Mouse (Mus musculus): ENCODE measurements at regions not wholly inside any gene's neighbourhood (a gene's known extent, or its start where the extent isn't known, plus 50 kb on each side); places are given as distances from the start of the nearest gene placed in this dataset.

DNA sequence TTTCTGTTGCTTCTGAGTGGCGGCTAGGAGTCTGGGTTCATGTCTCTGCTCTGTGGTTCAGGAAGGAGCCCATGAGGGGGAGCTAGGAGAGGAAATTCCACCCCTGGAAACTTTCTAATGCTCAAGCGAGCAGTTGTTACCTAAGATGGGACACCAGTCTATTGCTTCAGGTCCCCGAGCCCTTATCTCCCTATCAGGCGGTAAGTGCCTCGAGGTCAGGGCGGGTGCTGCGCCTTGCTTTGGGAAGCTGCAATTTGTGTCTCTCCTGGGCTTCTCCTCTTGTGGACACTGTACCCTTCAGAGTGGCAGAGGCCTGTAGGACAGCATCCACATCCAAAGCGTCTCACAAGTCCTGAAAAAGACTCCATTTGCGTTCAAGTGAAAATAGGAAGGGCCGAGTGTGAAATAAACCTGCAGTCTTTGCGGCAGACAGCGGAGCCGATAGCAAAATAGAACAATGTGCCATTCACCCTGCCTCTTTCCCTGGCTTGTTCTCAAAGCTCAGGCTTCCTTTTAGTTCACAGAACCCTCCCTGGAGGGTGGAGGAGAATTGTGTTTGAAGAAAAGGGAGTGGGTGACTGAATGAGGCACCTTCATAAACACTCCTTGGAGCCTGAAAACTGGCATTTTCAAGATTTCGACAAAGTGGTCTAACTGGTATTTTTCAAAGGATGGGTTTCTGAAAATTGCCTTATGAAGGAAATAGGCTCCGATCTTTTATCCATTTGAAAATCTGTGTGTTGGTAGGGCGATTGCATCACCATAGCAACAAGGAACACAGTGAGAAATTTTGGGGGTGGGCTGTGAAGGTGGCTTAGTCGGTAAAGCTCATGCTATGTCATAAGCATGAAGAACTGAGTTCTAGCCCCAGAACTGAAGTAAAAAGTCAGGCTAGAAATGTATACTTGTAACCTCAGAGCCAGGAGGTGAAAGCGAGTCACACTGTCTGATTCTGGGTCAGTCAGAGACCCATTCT, 87.2 kb upstream of the Cxcr4 start:
- DNase-seq (ENCODE audit: low spot score in 2 of 2), result no peak

DNA sequence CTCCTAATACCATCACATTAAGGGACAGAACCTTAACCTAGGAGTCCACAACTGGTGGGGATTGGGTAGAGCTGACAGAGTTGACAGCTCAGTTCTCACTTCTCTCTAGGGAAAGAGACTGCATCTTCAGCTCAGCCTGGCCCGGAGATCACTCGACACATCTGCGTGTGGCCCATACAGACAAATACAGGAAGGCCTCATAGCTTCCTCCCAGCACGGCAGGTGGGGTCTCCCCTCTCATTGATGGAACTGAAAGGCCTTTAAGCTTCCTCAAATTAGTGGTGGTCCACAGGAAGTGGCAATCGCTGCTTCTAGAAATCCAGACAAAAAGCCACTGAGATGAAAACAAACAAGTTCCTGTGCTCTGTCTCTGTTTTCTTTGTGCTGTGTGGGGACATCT, 83.4 kb upstream of the Cxcr4 start:
- no peak for DNase-seq (ENCODE audit: low spot score in 2 of 2)

DNA sequence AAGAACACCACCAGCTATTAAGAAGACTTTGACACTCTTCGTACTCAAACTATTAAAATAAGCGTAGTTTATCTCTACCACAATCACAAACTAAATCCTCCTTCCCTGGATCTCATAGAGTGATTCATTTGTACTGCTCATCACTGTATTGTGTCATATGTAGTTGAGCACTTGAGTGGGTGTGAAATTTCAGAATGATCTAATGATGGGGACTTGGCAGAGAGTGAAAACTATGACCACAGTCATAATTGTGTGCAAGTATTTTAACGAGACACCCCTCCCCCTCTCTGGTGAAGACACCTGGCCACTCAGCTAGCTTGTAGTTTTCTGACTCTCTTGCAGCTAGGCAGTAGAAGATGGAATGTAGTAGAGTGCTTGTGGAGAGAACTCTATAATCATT, 80.2 kb upstream of the Cxcr4 start:
- no peak for DNase-seq (ENCODE audit: low spot score in 2 of 2)

DNA sequence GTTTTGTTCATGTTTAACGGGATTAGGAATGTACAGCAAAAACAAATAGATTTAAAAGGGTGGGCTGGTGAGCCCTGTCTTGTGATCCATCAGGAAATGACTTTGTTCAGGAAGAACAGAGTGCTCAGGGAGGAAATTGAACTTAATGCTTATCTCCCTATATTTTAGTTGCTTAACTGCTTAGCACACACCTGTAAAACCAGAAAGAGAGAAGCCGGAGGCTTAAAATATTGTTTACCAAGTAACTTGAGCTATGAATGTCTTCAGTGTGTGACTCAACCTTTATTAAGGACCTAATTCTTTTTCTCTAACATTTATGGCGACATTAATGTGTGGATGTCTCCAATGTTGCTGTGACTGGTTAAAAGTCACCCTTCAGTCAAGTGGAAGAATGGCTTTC, 79.4 kb upstream of the Cxcr4 start:
- DNase-seq (ENCODE audit: low spot score in 2 of 2), result no peak

DNA sequence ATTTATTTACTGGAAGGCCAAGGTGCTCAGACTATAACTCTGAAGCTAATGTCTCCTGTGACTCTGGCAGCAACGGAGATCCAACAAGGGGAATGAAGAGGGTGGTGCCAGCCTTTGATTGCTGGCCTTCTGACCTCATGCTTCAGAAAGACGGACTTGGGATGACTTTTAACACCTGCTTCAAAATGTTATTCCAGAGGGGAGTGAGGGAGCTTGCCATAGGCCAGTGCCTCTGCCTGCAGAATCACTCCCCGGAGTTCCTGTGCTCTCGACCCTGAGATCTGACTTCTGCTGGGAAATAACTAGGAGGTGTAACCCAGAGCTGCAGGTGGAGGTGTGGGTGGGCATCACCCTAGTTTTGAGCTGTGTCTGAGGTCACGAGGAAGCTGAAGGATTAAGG, 78.9 kb upstream of the Cxcr4 start:
- DNase-seq (ENCODE audit: low spot score in 2 of 2), result no peak

DNA sequence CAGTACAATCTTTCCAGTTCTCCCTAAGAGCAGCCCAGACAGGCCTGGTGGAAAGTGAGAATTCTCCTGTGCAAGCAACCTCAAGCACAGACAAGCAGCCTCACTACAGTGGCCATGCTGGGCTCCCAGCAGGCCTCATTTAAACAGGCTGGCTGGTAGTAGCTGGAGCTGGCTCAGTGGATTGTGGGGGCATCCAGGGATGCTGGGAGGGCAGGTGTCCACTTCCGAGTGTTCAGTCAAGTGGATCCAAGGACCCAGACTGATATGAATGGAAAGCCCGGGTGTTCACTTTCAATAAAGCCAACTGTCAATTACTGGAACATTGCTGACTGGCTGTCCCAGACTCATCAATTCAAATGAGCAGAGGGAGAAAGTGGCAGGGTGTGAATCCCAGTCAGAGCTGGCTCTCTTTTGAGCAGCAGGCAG, 77.2 kb upstream of the Cxcr4 start:
- no peak for DNase-seq (ENCODE audit: low spot score in 2 of 2)

DNA sequence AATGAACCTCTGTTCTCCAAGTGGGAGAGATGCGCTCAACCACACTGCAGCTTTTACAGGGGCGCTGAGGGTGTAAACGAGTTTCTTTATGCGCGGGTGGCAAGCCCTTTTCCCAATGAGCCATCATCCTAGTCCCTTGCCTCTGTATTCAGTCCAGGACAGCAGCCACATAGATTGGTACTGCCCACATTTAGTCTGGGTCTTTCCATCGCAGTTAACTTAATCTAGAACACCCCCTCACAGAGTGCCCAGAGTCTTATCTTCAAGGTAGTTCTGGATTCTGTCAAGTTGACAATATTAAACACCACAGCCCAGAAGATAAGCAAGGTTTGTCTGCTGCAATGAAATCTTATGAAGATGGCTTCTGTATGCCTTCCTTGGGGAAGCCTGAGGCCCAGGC, 76.6 kb upstream of the Cxcr4 start:
- no peak for DNase-seq (ENCODE audit: low spot score in 2 of 2)

DNA sequence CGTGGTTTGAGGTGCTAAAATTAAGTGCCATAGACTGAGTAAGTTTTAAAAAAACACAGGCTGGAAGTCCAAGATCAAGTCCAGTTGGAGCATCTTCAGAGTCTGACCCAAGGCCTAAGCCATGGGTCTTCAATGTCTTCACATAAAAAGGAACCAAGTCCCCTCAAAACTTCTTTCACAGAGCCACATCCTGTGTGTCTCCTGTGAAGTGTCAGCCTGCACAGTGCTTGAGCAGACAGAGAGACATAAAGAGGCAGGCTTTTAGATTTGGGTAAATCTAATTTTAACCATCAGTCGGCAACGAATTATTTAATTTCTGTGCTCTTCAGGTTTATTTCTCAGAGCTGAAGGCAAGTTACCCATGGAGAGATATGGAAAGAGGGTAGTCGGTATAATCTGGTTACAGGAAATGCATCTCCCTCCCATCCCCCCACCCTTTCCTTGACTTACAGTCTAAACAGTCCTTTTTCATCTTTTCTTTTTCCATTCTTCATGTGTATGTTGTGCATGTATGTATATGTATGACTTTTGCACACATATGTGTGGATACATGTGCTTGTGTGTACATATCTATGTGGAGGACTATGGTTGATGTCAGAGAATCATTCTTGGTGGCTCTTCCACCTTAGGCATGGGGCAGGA, 75.1 kb upstream of the Cxcr4 start:
- no peak for DNase-seq (ENCODE audit: low spot score in 2 of 2)

DNA sequence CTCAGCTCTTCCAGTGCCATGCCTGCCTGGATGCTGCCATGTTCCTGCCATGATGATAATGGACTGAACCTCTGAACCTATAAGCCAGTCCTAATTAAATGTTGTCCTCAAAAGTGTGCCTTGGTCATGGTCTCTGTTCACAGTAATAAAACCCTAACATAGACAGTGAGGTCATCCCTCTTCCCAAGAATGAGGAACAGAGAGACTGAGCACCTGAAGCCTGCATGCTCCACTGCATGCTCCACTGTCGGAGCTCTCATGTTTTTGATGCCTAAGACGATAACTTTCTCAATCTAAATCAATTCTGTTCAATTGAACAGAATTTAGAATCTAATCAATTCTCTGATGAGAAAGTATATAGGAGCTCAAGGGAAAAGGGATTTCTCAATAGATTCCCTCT, 71.1 kb upstream of the Cxcr4 start:
- no peak for DNase-seq (ENCODE audit: low spot score in 2 of 2)

DNA sequence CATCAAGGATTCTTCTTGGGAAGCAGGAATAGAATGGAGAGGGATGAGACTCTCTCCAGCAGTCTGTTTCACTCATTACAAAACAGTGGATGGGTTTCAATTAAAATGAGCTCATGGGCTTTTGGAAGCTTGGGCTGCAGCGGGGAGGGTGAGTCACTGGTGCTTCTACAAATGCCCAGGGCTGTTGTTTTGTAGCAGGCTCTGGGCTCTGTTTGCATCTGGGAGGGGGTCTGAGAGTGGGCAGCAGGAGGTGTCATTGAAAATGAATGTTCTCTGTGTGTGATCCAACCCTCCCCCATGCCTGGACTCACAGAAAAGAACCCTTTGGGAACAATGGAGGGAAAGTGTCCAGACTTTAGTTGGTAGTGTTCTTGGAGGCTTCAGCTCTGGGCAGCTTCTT, 67.8 kb upstream of the Cxcr4 start:
- DNase-seq (ENCODE audit: low spot score in 2 of 2), result no peak

DNA sequence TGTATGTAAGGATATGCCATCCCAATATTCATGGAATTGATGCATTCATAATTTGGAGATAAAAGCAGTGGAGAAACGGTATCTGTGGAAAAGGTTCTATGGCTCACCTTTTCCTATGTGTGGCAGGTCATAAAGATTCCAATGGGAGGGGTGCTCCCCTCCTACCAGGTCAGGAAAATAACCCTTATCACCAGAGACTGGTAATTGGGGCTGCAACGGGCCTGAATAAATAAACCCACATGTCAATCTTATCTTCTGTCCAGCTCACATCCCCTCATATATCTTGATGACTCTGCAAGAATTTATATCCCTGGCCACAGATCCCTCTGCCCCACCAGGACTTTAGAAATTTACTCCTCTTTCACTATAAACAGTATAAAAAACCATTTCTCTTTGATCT, 66.7 kb upstream of the Cxcr4 start:
- no peak for DNase-seq (ENCODE audit: low spot score in 2 of 2)

DNA sequence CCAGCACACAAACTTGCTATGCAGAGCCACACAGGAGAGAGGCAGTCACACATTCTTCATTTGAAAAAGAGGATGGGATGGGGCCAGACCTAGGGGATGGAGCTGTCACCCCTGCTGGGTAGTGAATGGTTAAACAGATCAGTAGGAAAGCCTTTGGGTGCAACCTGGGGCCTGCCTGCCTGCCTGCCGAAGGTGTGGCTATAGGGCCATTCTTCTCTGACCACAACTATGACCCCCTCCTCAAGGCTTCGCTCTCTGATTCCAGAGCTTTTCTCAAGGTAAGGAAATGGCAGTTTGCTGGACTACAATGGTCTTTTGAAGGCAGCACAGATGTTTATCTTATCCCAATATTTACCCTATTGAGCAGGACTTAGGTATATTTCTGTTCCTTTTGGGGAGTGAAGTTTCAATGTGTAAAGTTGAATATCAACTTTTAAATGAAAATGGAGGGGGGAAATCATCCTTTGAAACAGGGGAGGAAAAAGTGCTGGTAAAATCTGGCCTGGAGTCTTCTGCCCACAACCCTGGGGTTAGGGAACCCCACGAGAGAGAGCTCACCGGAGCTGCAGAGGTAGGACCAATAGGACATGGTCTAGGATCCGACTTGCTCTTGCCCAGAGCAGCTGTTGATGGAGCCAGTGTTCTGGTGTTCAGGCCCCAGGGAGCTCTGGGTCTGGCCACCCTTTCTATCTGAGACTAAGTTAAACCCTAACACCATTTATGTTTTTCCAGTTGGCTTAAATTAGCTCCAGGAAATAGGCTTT, 62.2 kb upstream of the Cxcr4 start:
- no peak for DNase-seq (ENCODE audit: low spot score in 2 of 2)

DNA sequence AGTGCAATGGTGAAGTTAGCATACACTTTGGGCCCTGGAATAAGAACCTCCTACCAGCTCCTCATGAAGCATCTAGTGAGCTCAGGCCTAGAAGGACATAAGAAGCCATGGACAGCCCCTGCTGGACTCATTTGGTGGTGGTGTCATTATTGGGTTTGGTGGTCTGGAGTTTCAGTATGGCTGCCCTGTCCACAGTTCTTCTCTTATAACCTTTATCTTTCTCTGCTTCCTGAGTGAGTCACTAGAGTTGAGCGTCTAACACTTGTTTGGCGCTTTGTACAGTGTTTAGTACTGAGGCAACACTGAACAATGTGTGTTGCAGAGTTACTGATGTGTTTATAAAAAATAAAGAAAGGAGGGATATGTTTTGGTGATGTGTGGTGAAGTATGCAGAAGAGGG, 58.5 kb upstream of the Cxcr4 start:
- no peak for DNase-seq (ENCODE audit: low spot score in 2 of 2)

DNA sequence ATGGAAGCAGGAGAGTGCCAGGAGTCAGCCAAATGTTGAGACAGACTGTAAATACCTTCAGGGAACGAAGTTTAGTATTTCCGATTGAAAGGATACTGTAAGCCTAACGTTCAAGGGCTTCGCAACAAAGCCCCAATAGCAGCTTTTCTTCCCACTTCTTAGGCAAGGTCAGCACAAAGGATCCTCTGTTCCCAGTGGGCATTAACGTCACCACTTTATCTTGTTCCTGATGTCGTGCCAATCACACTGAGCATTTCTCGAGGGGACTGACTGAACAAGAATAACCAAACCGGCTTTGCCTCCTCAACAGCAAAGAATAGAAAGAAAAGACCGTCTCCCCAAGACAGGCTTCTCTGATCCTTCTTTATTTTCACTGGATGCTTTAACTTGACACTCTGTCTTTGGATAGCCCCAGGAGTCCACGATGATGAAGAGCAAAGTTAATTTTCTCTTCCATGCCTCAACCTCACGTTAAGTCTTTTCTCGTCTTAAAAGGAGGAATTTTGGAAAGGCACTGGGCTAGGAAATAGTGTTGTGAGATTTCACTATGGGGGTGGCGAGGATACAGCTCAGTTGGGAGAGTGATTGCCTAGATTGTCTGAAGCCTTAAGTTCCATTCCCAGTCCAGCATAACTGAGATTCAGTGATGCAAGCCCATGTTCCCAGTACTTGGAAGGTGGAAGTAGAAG, 57.5 kb upstream of the Cxcr4 start:
- no peak for DNase-seq (ENCODE audit: low spot score in 2 of 2)

DNA sequence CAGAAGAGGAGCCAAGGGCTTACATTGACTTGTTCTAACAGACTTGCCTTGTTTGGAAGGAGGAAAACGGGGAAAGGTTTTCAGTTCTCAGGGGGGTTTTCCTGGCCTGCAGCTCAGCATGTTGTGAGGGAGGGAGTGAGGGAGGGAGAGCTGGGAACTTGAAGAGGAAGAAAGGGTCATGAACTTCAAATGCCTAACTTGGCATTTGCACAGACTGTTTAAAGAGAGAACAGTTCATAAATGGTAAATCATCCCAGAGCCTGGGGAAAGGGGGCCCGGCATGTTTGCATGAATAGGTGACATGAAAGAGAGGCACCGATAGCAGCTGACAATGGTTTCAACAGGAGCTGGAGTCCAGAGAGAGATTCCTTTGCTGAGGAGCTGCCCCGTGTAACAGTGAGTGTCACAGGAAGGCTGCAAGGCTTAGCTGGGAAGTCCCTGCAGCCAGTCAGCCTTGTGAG, 51.3 kb upstream of the Cxcr4 start:
- DNase-seq (ENCODE audit: low spot score in 2 of 2), result no peak

DNA sequence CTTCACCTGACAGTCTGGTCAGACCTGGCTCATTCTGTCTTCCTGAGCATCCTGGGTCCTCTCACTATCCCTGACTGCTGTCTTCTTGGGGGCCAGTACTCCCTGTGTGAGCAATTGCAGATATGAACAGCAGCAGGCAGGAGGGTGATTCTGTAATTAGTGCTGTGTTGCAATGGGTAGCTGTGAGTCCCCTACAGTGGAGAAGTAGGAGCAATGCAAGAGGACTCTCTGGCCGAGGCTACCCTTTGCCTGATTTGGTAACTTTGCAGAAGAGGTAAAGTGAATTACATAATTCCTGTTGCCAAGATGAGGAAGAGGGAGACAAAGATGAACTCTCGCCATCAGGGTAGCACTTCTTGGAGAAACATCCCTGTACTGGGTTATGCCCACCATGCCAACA, 50.1 kb upstream of the Cxcr4 start:
- DNase-seq (ENCODE audit: low spot score in 2 of 2), result no peak
